Mouse (Mus musculus): ENCODE results near the gene Ralgapb. TPM values are rescaled to one million over a fixed set of nuclear protein-coding genes. Genes with fewer than 3 reads are reported as not detected.

Ralgapb gene
- 6.9 TPM for polyA plus RNA-seq (2017; shearing (Covaris generic))

DNA sequence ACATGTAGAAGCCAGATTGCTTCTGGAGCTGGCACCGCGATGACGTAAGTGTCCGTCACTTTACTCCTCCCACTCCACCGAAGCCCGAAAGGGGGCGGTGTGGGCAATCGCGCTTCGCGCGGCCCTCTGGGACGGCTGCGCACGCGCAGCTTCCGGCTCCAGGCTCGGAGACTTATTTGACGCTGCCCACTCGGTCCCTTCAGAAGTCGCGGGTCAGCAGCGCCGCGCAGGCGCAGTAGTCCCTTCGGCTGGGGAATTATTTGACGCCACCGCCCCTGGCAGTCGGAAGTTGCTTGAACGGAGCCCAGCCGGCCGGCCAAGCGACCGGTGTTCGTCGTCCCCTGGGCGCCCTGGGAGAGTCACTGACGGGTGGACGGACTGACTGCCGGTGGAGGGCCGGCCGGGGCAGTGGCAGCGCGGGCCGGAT, at the start of gene Ralgapb:
Gene Ralgapb (plus strand): TSS at position 254 of the 427 bp plus-strand sequence.

DNA sequence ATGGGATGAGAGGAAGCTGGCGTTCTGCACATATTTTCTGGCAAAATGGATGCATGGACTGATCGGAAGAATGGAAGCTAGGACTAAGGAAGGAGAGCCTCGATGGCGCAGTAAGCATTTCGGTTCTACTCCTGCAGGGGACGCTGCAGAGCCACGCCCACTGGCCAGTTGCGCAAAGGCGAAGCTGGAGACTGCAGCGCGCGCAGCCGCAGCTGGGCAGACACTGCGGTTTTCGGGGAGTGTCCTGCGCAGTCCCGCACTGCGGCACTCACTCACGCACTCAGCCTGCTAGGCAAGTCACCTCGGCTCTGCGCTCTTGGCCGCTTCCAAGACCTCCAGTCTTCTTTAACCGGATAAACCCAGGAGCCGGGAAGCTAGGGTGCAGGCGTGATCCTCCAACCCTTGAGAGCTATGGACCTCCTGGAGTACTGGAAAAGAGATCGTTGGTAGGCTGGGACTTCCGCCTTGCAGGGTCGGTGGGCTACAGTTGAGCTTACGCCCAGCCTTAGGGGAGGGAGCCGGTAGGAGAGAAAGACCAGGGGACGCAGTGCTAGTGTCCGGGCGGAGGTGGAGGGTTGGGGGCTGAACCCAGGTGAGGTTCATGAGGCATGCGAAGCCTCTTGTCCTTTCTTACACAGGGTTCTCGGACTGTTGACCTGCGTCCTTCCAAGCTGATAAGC, 34.1 kb upstream of the Ralgapb start, which contains the start of gene Snhg11:
Gene Snhg11 (plus strand): TSS at position 196 of the 680 bp plus-strand sequence.

DNA sequence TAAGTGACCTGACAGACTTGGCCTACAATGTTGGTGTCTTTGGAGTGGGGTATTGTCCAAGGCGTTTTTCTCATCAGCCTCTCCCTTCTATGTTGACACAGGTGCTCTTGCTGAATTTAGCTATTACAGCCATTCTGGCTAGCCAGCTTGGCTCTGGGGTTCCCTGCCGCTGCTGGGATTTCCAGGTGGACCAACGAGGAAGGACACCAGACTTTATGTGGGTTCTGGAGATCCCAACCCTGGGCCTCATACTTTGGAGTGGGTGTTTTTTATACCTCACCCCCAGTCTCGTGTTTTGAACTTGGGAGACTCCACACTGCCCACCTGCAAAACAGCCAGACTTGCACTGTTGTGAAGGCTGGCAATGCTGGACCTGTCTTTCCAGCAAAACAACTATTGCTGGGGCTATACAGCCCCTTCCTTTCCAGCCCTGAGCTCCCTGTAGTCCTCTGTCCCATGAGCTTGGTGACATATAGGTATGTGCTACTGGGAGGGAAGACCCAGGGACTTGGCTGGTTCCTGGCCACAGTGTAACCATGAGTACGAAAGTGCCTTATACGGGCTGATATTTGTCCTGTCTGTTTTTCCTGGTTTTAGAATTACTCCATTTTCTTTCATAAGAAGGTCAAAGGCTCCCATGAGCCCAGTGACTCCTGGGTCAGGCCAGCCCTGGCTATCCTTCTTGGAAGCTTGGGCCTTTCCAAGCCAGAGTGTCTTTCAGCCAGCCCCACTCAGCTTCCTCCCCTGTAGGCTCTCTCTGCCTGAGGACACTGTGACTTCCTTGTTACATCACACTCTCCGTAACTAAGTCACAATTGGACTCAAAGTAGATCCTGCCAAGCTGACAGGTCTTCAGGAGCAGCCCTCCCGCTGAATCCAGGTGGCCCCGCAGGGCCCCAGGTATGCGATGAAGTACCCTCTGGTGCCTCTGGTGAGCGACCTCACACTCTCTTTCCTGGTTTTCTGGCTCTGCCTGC, 92.5 kb downstream of the Ralgapb start, which contains the start of gene Adig:
Gene Adig (plus strand): TSS at position 777 of the 977 bp plus-strand sequence.

DNA sequence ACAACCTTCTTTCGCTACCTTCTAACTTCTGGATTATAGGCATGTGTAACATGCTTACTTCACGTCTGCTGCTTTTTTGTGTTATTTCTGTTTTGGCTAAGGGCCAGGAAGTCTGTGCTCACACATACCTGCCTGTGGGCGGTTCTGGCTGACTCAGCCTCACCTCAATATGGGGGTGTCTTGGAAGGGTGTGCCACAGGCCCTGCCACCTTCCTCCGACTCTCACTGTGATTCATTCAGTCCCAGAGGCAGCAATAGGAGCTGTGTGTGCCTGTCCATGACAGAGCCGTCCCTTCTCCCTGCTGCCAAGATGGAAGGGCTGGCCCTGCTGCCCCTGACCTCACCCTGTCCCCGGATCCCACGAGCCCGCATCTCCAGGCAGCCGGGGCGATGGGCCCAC, 102.9 kb downstream of the Ralgapb start, which contains the start of gene Arhgap40:
Gene Arhgap40 (plus strand): TSS at position 269 of the 400 bp plus-strand sequence.

Other genes starting within 250 kb of the Ralgapb start
- gene D630003M21Rik, start 180.6 kb upstream of the Ralgapb start, polyA plus RNA-seq (2017; shearing (Covaris generic)), result not detected
- gene Bpi, start 151.8 kb upstream of the Ralgapb start, polyA plus RNA-seq (2017; shearing (Covaris generic)), result not detected
- gene Lbp, start 103.4 kb upstream of the Ralgapb start, polyA plus RNA-seq (2017; shearing (Covaris generic)), result 0.84 TPM
- not detected for gene Snhg11, start 34.2 kb upstream of the Ralgapb start, polyA plus RNA-seq (2017; shearing (Covaris generic))
- gene Adig, start 92.8 kb downstream of the Ralgapb start, polyA plus RNA-seq (2017; shearing (Covaris generic)), result not detected
- gene Arhgap40, start 102.9 kb downstream of the Ralgapb start, polyA plus RNA-seq (2017; shearing (Covaris generic)), result not detected
- not detected for gene Slc32a1, start 200.9 kb downstream of the Ralgapb start, polyA plus RNA-seq (2017; shearing (Covaris generic))
- gene Actr5, start 215.0 kb downstream of the Ralgapb start, polyA plus RNA-seq (2017; shearing (Covaris generic)), result 1.6 TPM